Mouse (Mus musculus) intestine, embryonic 14.5 days (tissue): ENCODE data around the gene Wfikkn2. TPM values are rescaled to one million over a fixed set of nuclear protein-coding genes. Genes with fewer than 3 reads are reported as not detected.

Experiments used
- ATAC-seq: fragments of 200-750 bp; cut with Nextera tagmentation; replicated peaks from 2 replicates; pipeline ENCODE4 v1.8.0; 2017; ENCODE audit warnings: low read depth, moderate number of reproducible peaks, moderate TSS enrichment, moderate library complexity; ENCODE audit not compliant: low FRiP score, low TSS enrichment
- DNase-seq: peaks from one replicate; pipeline ENCODE4 v3.0.0-alpha.2; 2018; ENCODE audit warnings: low spot score
- H3K27ac ChIP-seq: fragments of 300-500 bp; sonication (generic); 2 replicates; pipeline ENCODE4 v1.5.1; 2014; ENCODE audit warnings: low read depth, mild to moderate bottlenecking, control low read depth
- H3K27me3 ChIP-seq: fragments of 300-500 bp; sonication (generic); replicated peaks from 2 replicates; pipeline ENCODE4 v1.6.1; 2014; ENCODE audit warnings: low read length, control low read depth; ENCODE audit not compliant: control insufficient read depth, insufficient read depth
- H3K36me3 ChIP-seq: fragments of 300-500 bp; sonication (generic); 2 replicates; pipeline ENCODE4 v1.6.1; 2014; ENCODE audit warnings: low read length, control low read depth; ENCODE audit not compliant: control insufficient read depth, insufficient read depth
- H3K4me1 ChIP-seq: fragments of 300-500 bp; sonication (generic); replicated peaks from 2 replicates; pipeline ENCODE4 v1.6.1; 2014; ENCODE audit warnings: low read length, control low read depth, mixed read lengths; ENCODE audit not compliant: control insufficient read depth, insufficient read depth
- H3K4me2 ChIP-seq: fragments of 300-500 bp; sonication (generic); 2 replicates; pipeline ENCODE4 v1.6.1; 2014; ENCODE audit warnings: low read length
- H3K4me3 ChIP-seq: fragments of 300-500 bp; sonication (generic); 2 replicates; pipeline ENCODE4 v1.5.1; 2014; ENCODE audit warnings: low read depth, low read length, control low read depth, mixed read lengths
- H3K9ac ChIP-seq: fragments of 300-500 bp; sonication (generic); 2 replicates; pipeline ENCODE4 v1.6.1; 2014; ENCODE audit warnings: mild to moderate bottlenecking, low read length
- H3K9me3 ChIP-seq: fragments of 300-500 bp; sonication (generic); 2 replicates; pipeline ENCODE4 v1.6.1; 2016; ENCODE audit warnings: low read length, control low read depth; ENCODE audit not compliant: control insufficient read depth
- WGBS: fragments of 180-500 bp; shearing (Covaris S2); extraction: QIAGEN DNeasy Blood & Tissue Kit; methylation state at CpG from one replicate; pipeline ENCODE4 v1.1.7; 2014; 5-methylcytosine and 5-hydroxymethylcytosine counted together
- polyA plus RNA-seq: library from polyadenylated mRNA; unstranded; fragments of >200 nt; fragmentation: Nextera tagmentation; extraction: Ambion mirVana; gene quantifications from 2 replicates; pipeline ENCODE4 v1.2.1, GENCODE M21; 2014

Wfikkn2 gene
- polyA plus RNA-seq, 1 experiment from 2014 or later = 1.7 TPM

DNA sequence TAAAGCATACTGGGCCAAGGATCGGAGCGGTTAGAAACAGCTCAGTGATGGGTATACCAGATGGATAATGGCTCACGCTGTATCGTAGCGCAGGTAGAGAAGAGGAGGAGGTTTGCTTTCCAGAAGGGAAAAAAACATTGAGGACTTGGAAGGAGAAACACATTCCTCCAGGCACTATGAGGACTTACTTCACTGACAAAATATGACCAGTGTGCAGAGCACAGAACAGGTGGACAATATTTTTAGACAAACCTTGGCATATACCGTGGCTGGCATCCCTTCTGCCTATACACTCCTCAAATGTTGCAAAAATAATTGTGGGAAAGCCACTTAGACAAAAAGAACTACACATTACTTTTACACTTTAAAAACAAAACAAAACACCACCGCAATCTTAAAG, 24.5 kb downstream of the Wfikkn2 start:
- H3K9me3 ChIP-seq = no peaks in the 10 kb centered on the region
- no peaks in the 10 kb centered on the region for H3K4me1 ChIP-seq
- no peak overlapping the region for H3K4me2 ChIP-seq
- ATAC-seq = no peak
- H3K4me3 ChIP-seq = no peak overlapping the region
- DNase-seq = no peak
- H3K27ac ChIP-seq = no peak overlapping the region
- no peaks in the 10 kb centered on the region for H3K27me3 ChIP-seq
- WGBS = 92% methylated on average over 7 of the region's 7 CpGs
- H3K36me3 ChIP-seq = no peaks in the 10 kb centered on the region
- H3K9ac ChIP-seq = no peak overlapping the region

GRCm38 (mm10) chr11:94216247-94216646, 29.6 kb downstream of the Wfikkn2 start:
- Histone ChIP-seq H3K4me3 (no peak overlapping the region), H3K27me3 (no peaks in the 10 kb centered on the region), H3K4me1 (peaks cover 7% of the 10 kb centered on the region), H3K9me3 (no peaks in the 10 kb centered on the region), H3K36me3 (peaks cover 19% of the 10 kb centered on the region), H3K4me2 (no peak overlapping the region), H3K27ac (no peak overlapping the region), H3K9ac (no peak overlapping the region)
- no peak for ATAC-seq
- no peak for DNase-seq
- WGBS = 47% methylated on average over 2 of the region's 2 CpGs

DNA sequence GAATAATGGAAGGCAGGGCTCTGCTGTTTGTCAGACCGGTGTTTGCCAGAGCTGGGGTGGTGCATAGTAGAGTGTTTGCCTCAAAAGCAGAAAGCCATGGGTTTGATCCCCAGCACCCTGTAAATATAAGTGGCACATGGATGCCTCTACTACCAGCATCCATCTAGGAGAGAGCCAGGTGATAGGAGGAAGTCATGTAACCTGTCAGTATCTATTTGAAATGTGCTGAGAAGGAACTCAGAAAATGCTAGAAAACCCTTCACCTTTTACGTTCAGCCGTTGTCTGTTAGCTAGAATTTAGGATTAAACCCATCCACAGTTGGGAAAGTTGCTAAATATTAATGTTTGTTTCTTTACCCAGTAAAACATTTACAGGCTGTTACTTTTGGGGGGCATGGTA, 30.2 kb downstream of the Wfikkn2 start:
- Histone ChIP-seq H3K9me3 (no peaks in the 10 kb centered on the region), H3K36me3 (peaks cover 19% of the 10 kb centered on the region), H3K27ac (no peak overlapping the region), H3K27me3 (no peaks in the 10 kb centered on the region), H3K4me1 (peaks cover 7% of the 10 kb centered on the region), H3K4me2 (no peak overlapping the region), H3K4me3 (no peak overlapping the region), H3K9ac (no peak overlapping the region)
- ATAC-seq = no peak
- WGBS = 90% methylated on average over 3 of the region's 3 CpGs
- DNase-seq = no peak

DNA sequence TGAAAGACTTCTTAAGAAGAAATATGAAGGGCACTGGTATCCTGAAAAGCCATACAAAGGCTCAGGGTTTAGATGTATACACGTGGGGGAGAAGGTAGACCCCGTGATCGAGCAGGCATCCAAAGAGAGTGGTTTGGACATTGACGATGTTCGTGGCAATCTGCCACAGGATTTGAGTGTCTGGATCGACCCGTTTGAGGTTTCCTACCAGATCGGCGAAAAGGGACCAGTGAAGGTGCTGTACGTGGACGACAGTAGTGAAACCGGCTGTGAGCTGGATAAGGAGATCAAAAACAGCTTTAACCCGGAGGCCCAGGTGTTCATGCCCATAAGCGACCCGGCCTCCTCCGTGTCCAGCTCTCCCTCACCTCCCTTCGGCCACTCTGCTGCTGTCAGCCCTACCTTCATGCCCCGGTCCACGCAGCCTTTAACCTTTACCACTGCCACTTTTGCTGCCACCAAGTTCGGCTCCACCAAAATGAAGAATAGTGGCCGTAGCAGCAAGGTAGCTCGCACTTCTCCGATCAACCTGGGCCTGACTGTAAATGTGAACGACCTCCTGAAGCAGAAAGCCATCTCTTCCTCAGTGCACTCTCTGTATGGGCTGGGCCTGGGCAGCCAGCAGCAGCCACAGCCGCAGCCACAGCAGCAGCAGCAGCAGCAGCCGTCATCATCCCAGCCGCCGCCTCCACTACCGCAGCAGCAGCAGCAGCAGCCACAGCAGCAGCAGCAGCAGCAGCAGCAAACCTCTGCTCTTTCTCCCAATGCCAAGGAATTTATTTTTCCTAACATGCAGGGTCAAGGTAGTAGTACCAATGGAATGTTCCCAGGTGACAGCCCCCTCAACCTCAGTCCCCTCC, 31.8 kb downstream of the Wfikkn2 start:
- 90% methylated on average over 29 of the region's 29 CpGs for WGBS
- DNase-seq (no peak), ATAC-seq (no peak)
- H3K27me3 ChIP-seq = no peaks in the 10 kb centered on the region
- H3K4me2 ChIP-seq = no peak overlapping the region
- no peaks in the 10 kb centered on the region for H3K9me3 ChIP-seq
- H3K27ac ChIP-seq = no peak overlapping the region
- H3K9ac ChIP-seq = no peak overlapping the region
- H3K4me3 ChIP-seq = no peak overlapping the region
- H3K36me3 ChIP-seq = peaks cover 19% of the 10 kb centered on the region
- peaks cover 7% of the 10 kb centered on the region for H3K4me1 ChIP-seq

GRCm38 (mm10) chr11:94212997-94213396, 32.8 kb downstream of the Wfikkn2 start:
- Histone ChIP-seq H3K4me3 (peak overlapping the region; percentile 67), H3K27ac (no peak overlapping the region), H3K36me3 (peaks cover 19% of the 10 kb centered on the region), H3K9me3 (no peaks in the 10 kb centered on the region), H3K9ac (no peak overlapping the region; the same call in 1 of the 2 replicates), H3K4me1 (peaks cover 7% of the 10 kb centered on the region), H3K27me3 (no peaks in the 10 kb centered on the region), H3K4me2 (peak overlapping the region; percentile 100)
- no peak for ATAC-seq
- 59% methylated on average over 4 of the region's 4 CpGs for WGBS
- no peak for DNase-seq

DNA sequence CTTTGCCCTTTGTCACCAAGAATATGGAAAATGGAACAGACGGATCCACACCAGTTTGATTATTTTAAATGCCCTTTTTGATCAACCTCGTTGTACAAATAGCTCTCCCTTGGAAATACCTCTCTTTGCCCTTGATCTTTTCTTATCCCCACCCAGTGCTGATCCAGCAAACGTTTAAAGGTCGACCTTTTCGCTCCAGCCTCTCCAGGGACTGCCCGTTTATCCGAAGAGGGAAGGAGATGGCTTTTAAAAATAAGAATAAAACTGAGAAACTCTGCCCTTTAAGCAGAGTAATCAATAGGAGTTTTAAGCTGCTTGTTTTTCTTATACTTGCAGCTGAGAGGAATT, 33.3 kb downstream of the Wfikkn2 start:
- ATAC-seq = no peak
- Histone ChIP-seq H3K27me3 (no peaks in the 10 kb centered on the region), H3K9me3 (no peaks in the 10 kb centered on the region), H3K36me3 (peaks cover 19% of the 10 kb centered on the region), H3K9ac (peak overlapping the region; percentile 76), H3K27ac (0 out of 2 replicates have a peak overlapping the region, but pooled peaks have one; percentile 29), H3K4me2 (peak overlapping the region; percentile 100), H3K4me1 (peaks cover 7% of the 10 kb centered on the region), H3K4me3 (peak overlapping the region; percentile 67)
- no peak for DNase-seq
- WGBS = 3% methylated on average over 7 of the region's 7 CpGs

GRCm38 (mm10) chr11:94211651-94212488, 33.9 kb downstream of the Wfikkn2 start:
- H3K4me1 ChIP-seq = peaks cover 7% of the 10 kb centered on the region
- under 1% methylated on average over 41 of the region's 61 CpGs for WGBS
- H3K9ac ChIP-seq = peak overlapping the region; percentile 76
- peak overlapping the region; percentile 67 for H3K4me3 ChIP-seq
- H3K36me3 ChIP-seq = peaks cover 19% of the 10 kb centered on the region
- peak overlapping the region; percentile 100 for H3K4me2 ChIP-seq
- ATAC-seq (peak; percentile 45), DNase-seq (peak; percentile 69)
- H3K9me3 ChIP-seq = no peaks in the 10 kb centered on the region
- peak overlapping the region; percentile 96 for H3K27ac ChIP-seq
- no peaks in the 10 kb centered on the region for H3K27me3 ChIP-seq

GRCm38 (mm10) chr11:94211124-94211603, 34.6 kb downstream of the Wfikkn2 start, which contains the start of gene Tob1:
Gene Tob1, plus strand, starts transcription at chr11:94211454.
- Histone ChIP-seq H3K9me3 (no peaks in the 10 kb centered on the region), H3K27me3 (no peaks in the 10 kb centered on the region), H3K27ac (peak within 1 kb of the TSS; percentile 96), H3K4me3 (peak within 1 kb of the TSS; percentile 67), H3K36me3 (peaks cover 19% of the 10 kb centered on the region), H3K9ac (peak within 1 kb of the TSS; percentile 76), H3K4me1 (peaks cover 7% of the 10 kb centered on the region), H3K4me2 (peak within 1 kb of the TSS; percentile 100)
- 2% methylated on average over 37 of the region's 55 CpGs for WGBS
- DNase-seq = peak; percentile 99
- ATAC-seq = peak; percentile 96
